In genomic region chr9:61530263-61531045, GRCm38 (mm10) we compare ENCODE assay signal across 11 mouse cellular contexts.
A peak's percentile ranks its signal among the peaks of the same experiment; 100 is the strongest.
DNase-seq lines count a peak whose midpoint lies in the region; ATAC-seq and TF ChIP-seq lines count a peak whose summit lies in the region.
"Had no signal": no experiment of that assay in that cellular context is flagged by ENCODE, and none has a peak within 500 bp of the region (broad histone marks: within the 10 kb centered on the region; RNA-seq: fewer than 3 reads in every experiment).

No protein-coding gene starts in this region.

- ATAC-seq in midbrain, embryonic 14.5 days (ENCODE audit: low FRiP score, low TSS enrichment), result peak; percentile 80

- H3K27ac ChIP-seq in forebrain, embryonic 10.5 days, result peak overlapping the region; percentile 85
- H3K27ac ChIP-seq in kidney, adult 2 months (ENCODE audit: insufficient read depth, low read depth, low read length), result no peak overlapping the region
- peak overlapping the region; percentile 41 for H3K27ac ChIP-seq in midbrain, embryonic 14.5 days (replicated peaks; ENCODE audit: low read depth, low read length)
- H3K27ac ChIP-seq: heart, embryonic 10.5 days; layer of hippocampus, adult 2 months had no signal

- TF ChIP-seq POLR2A in kidney, adult 2 months (IDR thresholded peaks at IDR 0.05; ENCODE audit: low read depth, low read length), result no peak

- no peak overlapping the region for H3K9ac ChIP-seq in midbrain, embryonic 14.5 days (replicated peaks; ENCODE audit: low read length)
- H3K9ac ChIP-seq: lung, embryonic 14.5 days had no signal

- H3K4me1 ChIP-seq in forebrain, embryonic 10.5 days, result peaks cover 62% of the 10 kb centered on the region
- H3K4me1 ChIP-seq in kidney, adult 2 months (ENCODE audit: control insufficient read depth, insufficient read depth, low read length), result no peaks in the 10 kb centered on the region
- H3K4me1 ChIP-seq in midbrain, embryonic 14.5 days (ENCODE audit: control insufficient read depth, insufficient read depth, low read length), result peaks cover 38% of the 10 kb centered on the region

- peak overlapping the region; percentile 10; the same call in 1 of the 2 replicates for H3K4me3 ChIP-seq in forebrain, embryonic 10.5 days
- no peak overlapping the region for H3K4me3 ChIP-seq in kidney, adult 2 months (ENCODE audit: insufficient read depth, low read depth, low read length)
- no peak overlapping the region for H3K4me3 ChIP-seq in midbrain, embryonic 14.5 days (replicated peaks; ENCODE audit: low read depth, low read length)
- H3K4me3 ChIP-seq: heart, embryonic 10.5 days; layer of hippocampus, adult 2 months had no signal

- no peaks in the 10 kb centered on the region for H3K36me3 ChIP-seq in forebrain, embryonic 10.5 days (replicated peaks)
- no peaks in the 10 kb centered on the region for H3K36me3 ChIP-seq in kidney, adult 2 months (ENCODE audit: control insufficient read depth, insufficient read depth, low read length)
- no peaks in the 10 kb centered on the region for H3K36me3 ChIP-seq in midbrain, embryonic 14.5 days (ENCODE audit: control insufficient read depth, insufficient read depth, low read length)
- H3K36me3 ChIP-seq: heart, embryonic 10.5 days had no signal

- peak; percentile 8 for DNase-seq in cerebellum, adult 9-11 months
- DNase-seq in cerebellum, postnatal 25 days, result no peak
- peak; percentile 55 for DNase-seq in forebrain, embryonic 10.5 days (ENCODE audit: extremely low spot score, low spot score)
- peak; percentile 32 for DNase-seq in kidney, adult 2 months
- DNase-seq in midbrain, embryonic 14.5 days, result peak; percentile 74
- no peak for DNase-seq in testis, postnatal 14 days (ENCODE audit: low spot score)
- DNase-seq in gastrocnemius, postnatal 10 days, result no peak
- DNase-seq in adrenal gland, adult (ENCODE audit: inconsistent age in 2 of 2, low spot score in 1 of 2), result no peak
- DNase-seq: lung, embryonic 14.5 days had no signal

- peaks cover 9% of the 10 kb centered on the region for H3K27me3 ChIP-seq in forebrain, embryonic 10.5 days (ENCODE audit: poor library complexity, severe bottlenecking)
- no peaks in the 10 kb centered on the region for H3K27me3 ChIP-seq in kidney, adult 2 months (replicated peaks; ENCODE audit: control insufficient read depth, insufficient read depth, low read length)
- H3K27me3 ChIP-seq in midbrain, embryonic 14.5 days (ENCODE audit: control insufficient read depth, insufficient read depth, low read length), result no peaks in the 10 kb centered on the region

- 31% methylated on average over 4 of the region's 4 CpGs for WGBS in forebrain, embryonic 10.5 days
- WGBS in kidney, adult 2 months, result 79% methylated on average over 4 of the region's 4 CpGs
- WGBS in midbrain, embryonic 14.5 days, result 18% methylated on average over 4 of the region's 4 CpGs

- no peak for TF ChIP-seq CTCF in kidney, adult 2 months (conservative IDR thresholded peaks at IDR 0.05; ENCODE audit: insufficient read depth, insufficient read length, low read depth, low read length)

- H3K4me2 ChIP-seq in midbrain, embryonic 14.5 days (ENCODE audit: low read length), result no peak overlapping the region
- H3K4me2 ChIP-seq: lung, embryonic 14.5 days had no signal

- H3K9me3 ChIP-seq in forebrain, embryonic 10.5 days, result no peaks in the 10 kb centered on the region
- H3K9me3 ChIP-seq in midbrain, embryonic 14.5 days (ENCODE audit: control insufficient read depth, low read length), result no peaks in the 10 kb centered on the region
- H3K9me3 ChIP-seq: heart, embryonic 10.5 days had no signal

Comparison
In these comparisons a context has a peak if more than half of its experiments do, and no peak if none do; other contexts are left out.
1. DNase-seq: peak in cerebellum, adult 9-11 months (single experiment), forebrain, embryonic 10.5 days (single experiment), kidney, adult 2 months (single experiment) and midbrain, embryonic 14.5 days (single experiment); none in cerebellum, postnatal 25 days (0 of 2), testis, postnatal 14 days (single experiment), gastrocnemius, postnatal 10 days (single experiment) and adrenal gland, adult (0 of 2).